ENCODE assay signal across 16 mouse cellular contexts in the genomic region with DNA sequence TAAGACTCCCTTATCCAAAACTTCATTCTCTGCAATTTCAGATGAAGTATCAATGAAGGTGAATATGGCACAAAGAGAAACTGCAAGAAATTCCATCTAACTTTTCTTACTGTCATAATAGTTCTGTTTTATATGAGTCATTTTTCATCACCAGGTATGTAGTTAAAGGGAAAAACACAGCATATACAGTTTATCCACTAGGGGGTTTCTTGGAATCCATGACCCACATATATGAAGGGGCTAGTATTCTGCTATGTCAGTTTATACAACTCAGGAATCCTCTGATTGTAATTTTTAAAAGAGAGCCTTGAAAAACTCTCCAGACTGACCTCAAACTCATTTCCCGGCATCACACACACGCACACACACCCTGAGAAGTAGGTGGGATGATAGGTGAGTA. TPM values are rescaled to one million over a fixed set of nuclear protein-coding genes. Genes with fewer than 3 reads are reported as not detected.
DNase-seq lines count a peak whose midpoint lies in the region; ATAC-seq and TF ChIP-seq lines count a peak whose summit lies in the region.
"Had no signal": no experiment of that assay in that cellular context is flagged by ENCODE, and none has a peak within 500 bp of the region (broad histone marks: within the 10 kb centered on the region; RNA-seq: fewer than 3 reads in every experiment).

No protein-coding gene starts in this region.

- no peaks in the 10 kb centered on the region for H3K9me3 ChIP-seq in heart, embryonic 15.5 days (replicated peaks)
- no peaks in the 10 kb centered on the region for H3K9me3 ChIP-seq in lung, embryonic 14.5 days (ENCODE audit: low read depth, low read length)
- H3K9me3 ChIP-seq in intestine, embryonic 14.5 days (ENCODE audit: control insufficient read depth, low read length), result no peaks in the 10 kb centered on the region
- H3K9me3 ChIP-seq in stomach, embryonic 15.5 days, result no peaks in the 10 kb centered on the region
- H3K9me3 ChIP-seq: embryonic facial prominence, embryonic 15.5 days; kidney, embryonic 15.5 days had no signal

- ATAC-seq in heart, embryonic 15.5 days (replicated peaks; ENCODE audit: insufficient number of reproducible peaks, insufficient read depth, low FRiP score, low read depth), result no peak
- ATAC-seq in lung, embryonic 14.5 days (ENCODE audit: insufficient read depth), result no peak
- no peak for ATAC-seq in intestine, embryonic 14.5 days (replicated peaks; ENCODE audit: low FRiP score, low TSS enrichment, low read depth)
- no peak for ATAC-seq in stomach, embryonic 15.5 days (ENCODE audit: insufficient read depth, low FRiP score, low read depth)
- ATAC-seq: midbrain, embryonic 16.5 days had no signal

- H3K36me3 ChIP-seq in heart, embryonic 15.5 days, result no peaks in the 10 kb centered on the region
- H3K36me3 ChIP-seq in lung, embryonic 14.5 days (ENCODE audit: insufficient read depth), result no peaks in the 10 kb centered on the region
- H3K36me3 ChIP-seq in intestine, embryonic 14.5 days (ENCODE audit: control insufficient read depth, insufficient read depth, low read length), result no peaks in the 10 kb centered on the region
- H3K36me3 ChIP-seq in stomach, embryonic 15.5 days, result no peaks in the 10 kb centered on the region
- H3K36me3 ChIP-seq: embryonic facial prominence, embryonic 15.5 days; kidney, embryonic 15.5 days had no signal

- peaks cover 22% of the 10 kb centered on the region for H3K4me1 ChIP-seq in heart, embryonic 15.5 days (replicated peaks)
- H3K4me1 ChIP-seq in lung, embryonic 14.5 days (ENCODE audit: insufficient read depth), result no peaks in the 10 kb centered on the region; the same call in 1 of the 2 replicates
- peaks cover 8% of the 10 kb centered on the region for H3K4me1 ChIP-seq in intestine, embryonic 14.5 days (replicated peaks; ENCODE audit: control insufficient read depth, insufficient read depth, low read length)
- peaks cover 12% of the 10 kb centered on the region for H3K4me1 ChIP-seq in stomach, embryonic 15.5 days

- no peak overlapping the region for H3K9ac ChIP-seq in heart, embryonic 15.5 days
- H3K9ac ChIP-seq in lung, embryonic 14.5 days, result no peak overlapping the region
- H3K9ac ChIP-seq in intestine, embryonic 14.5 days (ENCODE audit: low read length), result no peak overlapping the region
- no peak overlapping the region for H3K9ac ChIP-seq in stomach, embryonic 15.5 days
- H3K9ac ChIP-seq: embryonic facial prominence, embryonic 15.5 days; hindbrain, embryonic 14.5 days; kidney, embryonic 15.5 days had no signal

- H3K27me3 ChIP-seq in heart, embryonic 15.5 days, result no peaks in the 10 kb centered on the region
- no peaks in the 10 kb centered on the region for H3K27me3 ChIP-seq in lung, embryonic 14.5 days (ENCODE audit: insufficient read depth, low read length)
- no peaks in the 10 kb centered on the region for H3K27me3 ChIP-seq in intestine, embryonic 14.5 days (replicated peaks; ENCODE audit: control insufficient read depth, insufficient read depth, low read length)
- H3K27me3 ChIP-seq in stomach, embryonic 15.5 days (replicated peaks), result no peaks in the 10 kb centered on the region
- H3K27me3 ChIP-seq: embryonic facial prominence, embryonic 15.5 days; kidney, embryonic 15.5 days had no signal

- intact Hi-C loops in heart, postnatal 10 days (cut with DNase I), result loop anchor here (5.0 kb wide), 1 partner anchor 60 kb away; no protein-coding TSS in a partner anchor

- H3K27ac ChIP-seq in heart, embryonic 15.5 days, result no peak overlapping the region
- H3K27ac ChIP-seq in lung, embryonic 14.5 days (ENCODE audit: low read depth), result no peak overlapping the region
- H3K27ac ChIP-seq in intestine, embryonic 14.5 days (ENCODE audit: low read depth), result no peak overlapping the region
- H3K27ac ChIP-seq in stomach, embryonic 15.5 days, result no peak overlapping the region
- H3K27ac ChIP-seq: embryonic facial prominence, embryonic 15.5 days; hindbrain, embryonic 14.5 days; kidney, embryonic 15.5 days; macrophage had no signal

- 80% methylated on average over 2 of the region's 2 CpGs for WGBS in heart, embryonic 15.5 days
- 77% methylated on average over 2 of the region's 2 CpGs for WGBS in lung, embryonic 14.5 days
- WGBS in intestine, embryonic 14.5 days, result 71% methylated on average over 2 of the region's 2 CpGs
- WGBS in stomach, embryonic 15.5 days, result 81% methylated on average over 2 of the region's 2 CpGs

- H3K4me3 ChIP-seq in heart, embryonic 15.5 days, result no peak overlapping the region
- no peak overlapping the region for H3K4me3 ChIP-seq in lung, embryonic 14.5 days (ENCODE audit: low read depth, low read length)
- H3K4me3 ChIP-seq in intestine, embryonic 14.5 days (ENCODE audit: low read depth, low read length), result no peak overlapping the region
- H3K4me3 ChIP-seq in stomach, embryonic 15.5 days (replicated peaks), result no peak overlapping the region
- H3K4me3 ChIP-seq: embryonic facial prominence, embryonic 15.5 days; kidney, embryonic 15.5 days had no signal

- H3K4me2 ChIP-seq in heart, embryonic 15.5 days, result peak overlapping the region; percentile 12; the same call in 1 of the 2 replicates
- H3K4me2 ChIP-seq in lung, embryonic 14.5 days, result no peak overlapping the region
- peak overlapping the region; percentile 85 for H3K4me2 ChIP-seq in intestine, embryonic 14.5 days (ENCODE audit: low read length)
- H3K4me2 ChIP-seq in stomach, embryonic 15.5 days, result peak overlapping the region; percentile 16; the same call in 1 of the 2 replicates
- H3K4me2 ChIP-seq: embryonic facial prominence, embryonic 15.5 days; hindbrain, embryonic 14.5 days; kidney, embryonic 15.5 days had no signal

- peak; percentile 34; the same call in 1 of the 2 replicates for TF ChIP-seq CTCF in lung, embryonic 14.5 days (IDR thresholded peaks at IDR 0.05; ENCODE audit: low read depth)

- no peak for DNase-seq in heart, postnatal 10 days
- DNase-seq in lung, embryonic 14.5 days, result peak; percentile 40
- no peak for DNase-seq in lung, postnatal 25 days (ENCODE audit: low spot score)
- DNase-seq in intestine, embryonic 14.5 days (ENCODE audit: low spot score), result no peak
- DNase-seq in frontal cortex, adult 2 months (ENCODE audit: extremely low spot score in 1 of 2, low spot score in 1 of 2), result no peak
- DNase-seq in lung, postnatal 36 days, result no peak
- DNase-seq: adrenal gland, postnatal 10 days; cerebellum, adult 8-10 months; gastrocnemius, postnatal 10 days had no signal

RNA-seq across cellular contexts. Expression of a gene that starts 2.1 kb away (rescaled TPM):
- 6.9 and 8.9 TPM in 2 replicates for polyA plus RNA-seq in heart, embryonic 15.5 days (2015; fragmentation: Nextera tagmentation; extraction: Ambion mirVana)
- 10 to 100 TPM; 17.6 to 19.0 TPM for total RNA-seq in heart, postnatal 10 days (2021)
- 16.1 and 17.2 TPM in 2 replicates for polyA plus RNA-seq in lung, embryonic 14.5 days (2014; fragmentation: Nextera tagmentation; extraction: Ambion mirVana)
- polyA plus RNA-seq in intestine, embryonic 14.5 days (2014; fragmentation: Nextera tagmentation; extraction: Ambion mirVana), result 45.4 and 50.1 TPM in 2 replicates
- 30.5 and 38.2 TPM in 2 replicates for polyA plus RNA-seq in stomach, embryonic 15.5 days (2015; fragmentation: Nextera tagmentation; extraction: Ambion mirVana)
- 6.2 and 7.2 TPM in 2 replicates for polyA plus RNA-seq in frontal cortex, adult 2 months (2012; rRNA removed)

RNA-seq across cellular contexts. Expression of a gene that starts 32.3 kb away (rescaled TPM):
- 84.6 and 87.1 TPM in 2 replicates for polyA plus RNA-seq in heart, embryonic 15.5 days (2015; fragmentation: Nextera tagmentation; extraction: Ambion mirVana)
- total RNA-seq in heart, postnatal 10 days (2021), result 10 to 100 TPM; 29.7 to 36.6 TPM
- polyA plus RNA-seq in lung, embryonic 14.5 days (2014; fragmentation: Nextera tagmentation; extraction: Ambion mirVana), result 127 and 132 TPM in 2 replicates
- 180 TPM in 2 replicates for polyA plus RNA-seq in intestine, embryonic 14.5 days (2014; fragmentation: Nextera tagmentation; extraction: Ambion mirVana)
- polyA plus RNA-seq in stomach, embryonic 15.5 days (2015; fragmentation: Nextera tagmentation; extraction: Ambion mirVana), result 120 and 133 TPM in 2 replicates
- polyA plus RNA-seq in frontal cortex, adult 2 months (2012; rRNA removed), result 15.5 and 18.4 TPM in 2 replicates
- polyA plus RNA-seq: macrophage had no signal
